8 mouse cellular contexts compared by ENCODE assay signal in the genomic region with DNA sequence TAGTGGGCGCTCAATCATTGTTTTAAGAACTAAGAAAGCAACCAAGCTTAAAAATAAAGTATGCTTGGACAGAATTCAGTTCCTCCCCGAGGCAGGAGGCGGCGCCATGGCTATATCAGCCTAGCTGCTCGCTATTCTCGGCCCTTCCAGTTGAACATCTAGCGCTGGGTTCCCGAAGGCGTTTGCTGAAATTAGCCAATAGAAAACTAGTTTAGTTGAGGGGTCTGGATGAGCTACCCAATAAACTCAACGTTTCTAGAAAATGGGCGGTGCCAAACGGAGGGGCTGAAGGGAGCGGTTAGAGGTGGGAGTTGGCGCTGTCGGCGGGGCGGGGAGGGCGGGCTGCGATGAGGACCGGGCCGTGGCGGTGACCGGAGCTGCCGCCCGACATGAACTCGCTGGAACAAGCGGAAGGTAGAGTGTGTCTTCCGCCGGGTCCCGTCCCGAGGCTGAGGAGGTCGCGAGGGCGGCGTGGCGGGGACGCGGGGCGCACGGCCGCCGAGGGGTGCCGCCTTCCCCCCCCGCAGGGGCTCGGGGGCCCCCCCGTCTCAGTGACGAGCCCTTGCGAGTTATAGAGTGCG. TPM values are rescaled to one million over a fixed set of nuclear protein-coding genes. Genes with fewer than 3 reads are reported as not detected.
DNase-seq lines count a peak whose midpoint lies in the region; ATAC-seq lines count a peak whose summit lies in the region.

TSS of gene Cnep1r1 (plus strand) at position 314 of the 581 bp plus-strand sequence.

- no peaks in the 10 kb centered on the region for H3K27me3 ChIP-seq in hindbrain, embryonic 16.5 days (replicated peaks; ENCODE audit: control insufficient read depth, insufficient read depth, low read length)

- peak; percentile 99 for ATAC-seq in hindbrain, embryonic 16.5 days

- peaks cover 47% of the 10 kb centered on the region for H3K79me2 ChIP-seq in macrophage (ENCODE audit: inconsistent target)

- under 1% methylated on average over 42 of the region's 49 CpGs for WGBS in hindbrain, embryonic 16.5 days
- WGBS in macrophage (ENCODE audit: missing documents), result under 1% methylated on average over 49 of the region's 49 CpGs

- peaks cover 7% of the 10 kb centered on the region for H3K36me3 ChIP-seq in hindbrain, embryonic 16.5 days (ENCODE audit: control insufficient read depth, insufficient read depth, low read length)
- H3K36me3 ChIP-seq in macrophage (ENCODE audit: inconsistent target), result peaks cover 11% of the 10 kb centered on the region

- H3K4me2 ChIP-seq in hindbrain, embryonic 16.5 days (ENCODE audit: low read length), result peak within 1 kb of the TSS; percentile 73

- DNase-seq in WW6 (ENCODE audit: low read depth, low spot score), result peak; percentile 95
- DNase-seq in cerebellum, postnatal 4 days (ENCODE audit: low spot score in 2 of 2), result peak; percentile 71 to 95
- DNase-seq in gastrocnemius, adult 18-20 months (ENCODE audit: low spot score), result peak; percentile 99
- peak; percentile 93 to 95 for DNase-seq in left cerebral cortex, adult 18-20 months (ENCODE audit: low spot score in 2 of 2)
- peak; percentile 96 for DNase-seq in right cerebral cortex, adult 18-20 months
- DNase-seq in urinary bladder, postnatal 10 days (ENCODE audit: low spot score), result peak; percentile 46

- peak within 1 kb of the TSS; percentile 91 for H3K9ac ChIP-seq in hindbrain, embryonic 16.5 days (ENCODE audit: low read depth, low read length)

- H3K4me3 ChIP-seq in hindbrain, embryonic 16.5 days (ENCODE audit: low read length), result peak within 1 kb of the TSS; percentile 79
- H3K4me3 ChIP-seq in macrophage (ENCODE audit: inconsistent target), result peak within 1 kb of the TSS; percentile 92

- no peaks in the 10 kb centered on the region for H3K9me3 ChIP-seq in hindbrain, embryonic 16.5 days (ENCODE audit: control insufficient read depth, low read length)

- peaks cover 9% of the 10 kb centered on the region for H3K4me1 ChIP-seq in hindbrain, embryonic 16.5 days (ENCODE audit: control insufficient read depth, insufficient read depth, low read depth, low read length)

- peak within 1 kb of the TSS; percentile 81 for H3K27ac ChIP-seq in hindbrain, embryonic 16.5 days (ENCODE audit: low read depth, low read length)
- peak within 1 kb of the TSS; percentile 24; the same call in 1 of the 2 replicates for H3K27ac ChIP-seq in macrophage

RNA-seq across cellular contexts. Expression of gene Cnep1r1, which starts in this region (rescaled TPM):
- 10 to 100 TPM; 42.2 to 44.6 TPM for total RNA-seq in gastrocnemius, adult 18-20 months (2021)
- 39.7 and 42.6 TPM in 2 replicates for polyA plus RNA-seq in hindbrain, embryonic 16.5 days (2015; fragmentation: Nextera tagmentation; extraction: Ambion mirVana)
- total RNA-seq in left cerebral cortex, adult 18-20 months (2021), result 10 to 100 TPM; 37.3 to 38.9 TPM
- 10 to 100 TPM; 16.3 to 64.2 (median 41.8) TPM for total RNA-seq in macrophage (2018; cell fraction: chromatin; rRNA removed)
- 10 to 100 TPM; 28.4 to 38.7 (median 34.9) TPM for total RNA-seq in macrophage (2018; cell fraction: cytosol; rRNA removed)
- total RNA-seq in macrophage (2018; cell fraction: nucleus; rRNA removed), result 10 to 100 TPM; 18.3 to 71.2 (median 47.5) TPM
- 35.1 to 43.4 TPM (median 37.8 TPM) in 3 replicates for polyA plus RNA-seq in macrophage (2018)

Comparison
In these comparisons a context has a peak if more than half of its experiments do, and no peak if none do; other contexts are left out.
1. Peak in every context shown above with its lines: DNase-seq, ATAC-seq, H3K4me3 ChIP-seq and H3K27ac ChIP-seq.
2. DNase-seq: peak in every context shown above with its lines; median percentile 99 in gastrocnemius, adult 18-20 months; 96 in right cerebral cortex, adult 18-20 months; 95 in WW6; 94 in left cerebral cortex, adult 18-20 months; 83 in cerebellum, postnatal 4 days; 46 in urinary bladder, postnatal 10 days.